Mouse (Mus musculus): Measurements from ENCODE around the gene Evpl. TPM values are rescaled to one million over a fixed set of nuclear protein-coding genes. Genes with fewer than 3 reads are reported as not detected.
A peak's percentile ranks its signal among the peaks of the same experiment; 100 is the strongest.

Gene Evpl
- polyA plus RNA-seq, 1 experiment from 2014 or later = 0.62 TPM

DNA sequence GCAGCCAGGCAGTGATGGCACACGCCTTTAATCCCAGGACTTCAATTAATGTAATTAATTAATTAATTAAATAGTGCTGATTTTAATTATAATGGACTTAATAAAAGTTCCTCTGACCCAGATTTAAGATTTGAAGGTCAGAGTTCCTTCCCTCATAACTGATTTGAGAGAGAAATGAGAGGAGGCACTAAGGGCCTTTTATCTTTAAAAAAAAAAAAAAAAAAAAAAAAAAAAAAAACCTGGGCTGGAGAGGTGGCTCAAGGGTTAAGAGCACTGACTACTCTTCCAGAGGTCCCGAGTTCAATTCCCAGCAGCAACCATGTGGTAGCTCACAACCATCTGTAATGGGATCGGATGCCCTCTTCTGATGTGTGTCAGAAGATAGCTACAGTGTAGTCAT is 29.2 kb downstream of the Evpl start:
- Histone ChIP-seq H3K9ac (no peak overlapping the region), H3K4me2 (replicated peaks) (no peak overlapping the region), H3K4me3 (replicated peaks; ENCODE audit: low read length) (no peak overlapping the region), H3K9me3 (ENCODE audit: control insufficient read depth, low read length) (no peaks in the 10 kb centered on the region), H3K4me1 (replicated peaks; ENCODE audit: control insufficient read depth, insufficient read depth, low read length) (no peaks in the 10 kb centered on the region), H3K27me3 (ENCODE audit: control insufficient read depth, insufficient read depth, low read length) (no peaks in the 10 kb centered on the region), H3K27ac (no peak overlapping the region), H3K36me3 (replicated peaks; ENCODE audit: control insufficient read depth, insufficient read depth) (peaks cover 43% of the 10 kb centered on the region)
- ATAC-seq (ENCODE audit: low FRiP score) (no peak), DNase-seq (ENCODE audit: low spot score) (no peak)
- 88% methylated on average over 3 of the region's 3 CpGs for WGBS

- DNase-seq (ENCODE audit: low spot score) (no peak), ATAC-seq (ENCODE audit: low FRiP score) (no peak)
- Histone ChIP-seq H3K27ac (no peak overlapping the region), H3K4me3 (replicated peaks; ENCODE audit: low read length) (no peak overlapping the region), H3K27me3 (ENCODE audit: control insufficient read depth, insufficient read depth, low read length) (no peaks in the 10 kb centered on the region), H3K9me3 (ENCODE audit: control insufficient read depth, low read length) (no peaks in the 10 kb centered on the region), H3K36me3 (replicated peaks; ENCODE audit: control insufficient read depth, insufficient read depth) (peaks cover 41% of the 10 kb centered on the region), H3K4me1 (replicated peaks; ENCODE audit: control insufficient read depth, insufficient read depth, low read length) (no peaks in the 10 kb centered on the region), H3K4me2 (replicated peaks) (no peak overlapping the region), H3K9ac (no peak overlapping the region)
- WGBS = 72% methylated on average over 4 of the region's 4 CpGs
These were observed 31.2 kb downstream of the Evpl start for GRCm38 (mm10) chr11:116206678-116207077.

DNA sequence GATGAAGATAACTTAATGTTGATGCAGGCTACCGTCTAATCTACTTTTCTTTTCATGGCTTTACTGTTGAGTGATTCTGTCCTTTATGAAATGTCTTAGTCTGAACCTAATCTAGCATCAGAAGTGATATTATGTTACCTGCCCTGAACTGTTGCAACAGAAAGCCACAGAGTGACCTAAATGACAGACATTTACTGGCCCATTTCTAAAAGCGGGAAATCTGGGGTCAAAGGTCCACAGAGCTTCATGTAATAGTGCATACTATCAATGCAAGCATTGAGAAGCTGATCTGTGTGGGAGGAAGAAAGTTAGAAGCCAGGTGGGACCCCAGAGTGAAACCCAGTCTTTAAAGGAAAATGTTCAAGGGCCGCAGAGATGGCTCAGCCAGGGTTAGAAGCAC is 34.7 kb downstream of the Evpl start:
- ATAC-seq (ENCODE audit: low FRiP score) = no peak
- no peaks in the 10 kb centered on the region for H3K9me3 ChIP-seq (ENCODE audit: control insufficient read depth, low read length)
- H3K36me3 ChIP-seq (replicated peaks; ENCODE audit: control insufficient read depth, insufficient read depth) = peaks cover 37% of the 10 kb centered on the region
- H3K4me3 ChIP-seq (replicated peaks; ENCODE audit: low read length) = no peak overlapping the region
- no peaks in the 10 kb centered on the region for H3K27me3 ChIP-seq (ENCODE audit: control insufficient read depth, insufficient read depth, low read length)
- 95% methylated on average over 3 of the region's 3 CpGs for whole genome bisulfite sequencing
- H3K9ac ChIP-seq = no peak overlapping the region
- no peak overlapping the region for H3K4me2 ChIP-seq (replicated peaks)
- no peak for DNase-seq (ENCODE audit: low spot score)
- H3K4me1 ChIP-seq (replicated peaks; ENCODE audit: control insufficient read depth, insufficient read depth, low read length) = 0 out of 2 replicates have a peak, but pooled peaks cover 5% of the 10 kb centered on the region
- no peak overlapping the region for H3K27ac ChIP-seq

- Histone ChIP-seq H3K4me2 (replicated peaks) (no peak overlapping the region), H3K27me3 (ENCODE audit: control insufficient read depth, insufficient read depth, low read length) (no peaks in the 10 kb centered on the region), H3K9me3 (ENCODE audit: control insufficient read depth, low read length) (no peaks in the 10 kb centered on the region), H3K4me3 (replicated peaks; ENCODE audit: low read length) (no peak overlapping the region), H3K36me3 (replicated peaks; ENCODE audit: control insufficient read depth, insufficient read depth) (peaks cover 31% of the 10 kb centered on the region), H3K9ac (no peak overlapping the region), H3K4me1 (replicated peaks; ENCODE audit: control insufficient read depth, insufficient read depth, low read length) (peaks cover 16% of the 10 kb centered on the region), H3K27ac (no peak overlapping the region)
- DNase-seq (ENCODE audit: low spot score) (no peak), ATAC-seq (ENCODE audit: low FRiP score) (no peak)
- WGBS = 91% methylated on average over 2 of the region's 2 CpGs
These were observed 36.7 kb downstream of the Evpl start for GRCm38 (mm10) chr11:116201151-116201550.

DNA sequence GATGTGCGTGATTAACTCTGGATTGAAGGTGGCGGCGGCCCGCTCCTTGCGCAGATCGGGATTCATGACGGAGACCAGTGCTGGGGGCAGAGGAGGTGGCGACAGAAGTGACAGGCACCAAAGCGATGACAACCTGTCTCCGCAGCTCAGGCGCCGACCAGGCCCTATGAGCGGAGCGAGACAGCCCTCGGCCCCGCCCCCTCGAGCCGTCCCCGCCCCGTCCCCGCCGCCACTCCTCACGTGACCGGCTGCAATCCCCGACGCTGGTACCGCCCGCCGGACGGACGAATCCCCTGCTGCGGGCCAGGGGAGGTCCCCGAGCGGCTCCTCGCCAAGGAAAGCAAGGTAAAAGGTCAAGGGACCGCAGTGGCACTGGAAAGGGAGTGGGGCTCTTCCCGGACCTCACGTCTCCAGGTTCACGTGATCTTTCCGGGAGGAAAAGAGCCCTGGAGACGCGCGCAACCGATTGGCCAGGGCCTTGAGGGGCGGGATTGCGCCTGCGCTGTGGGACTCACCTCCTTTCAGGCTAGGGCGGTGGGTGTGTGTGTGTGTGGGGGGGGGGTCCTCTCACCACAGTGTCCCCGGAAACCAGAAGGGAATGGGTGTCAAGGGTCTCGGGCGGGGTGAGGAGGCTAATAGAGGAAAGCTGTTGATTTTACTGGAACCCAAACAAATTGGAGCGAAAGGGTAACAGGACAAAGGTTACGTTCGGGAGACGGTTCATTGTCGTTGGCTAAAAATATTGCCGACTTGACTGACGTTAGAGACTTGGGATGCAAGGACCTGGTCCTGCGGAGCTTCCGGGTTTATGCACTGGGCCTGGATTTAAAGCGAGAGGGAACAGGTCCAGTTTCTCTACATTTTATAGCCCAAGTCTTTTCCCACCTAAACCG is 39.0 kb downstream of the Evpl start, which contains the start of the genes Ten1 and Acox1:
Ten1 (plus strand) TSS at position 217 of the 893 bp plus-strand sequence.
Acox1 (minus strand) TSS at position 407 of the 893 bp plus-strand sequence.
- peak within 1 kb of the TSS; percentile 60 for H3K4me3 ChIP-seq (replicated peaks; ENCODE audit: low read length)
- peaks cover 22% of the 10 kb centered on the region for H3K4me1 ChIP-seq (replicated peaks; ENCODE audit: control insufficient read depth, insufficient read depth, low read length)
- peak; percentile 97 for DNase-seq (ENCODE audit: low spot score)
- H3K9me3 ChIP-seq (ENCODE audit: control insufficient read depth, low read length) = no peaks in the 10 kb centered on the region
- no peaks in the 10 kb centered on the region for H3K27me3 ChIP-seq (ENCODE audit: control insufficient read depth, insufficient read depth, low read length)
- under 1% methylated on average over 61 of the region's 62 CpGs for whole genome bisulfite sequencing
- peak within 1 kb of the TSS; percentile 78 for H3K4me2 ChIP-seq (replicated peaks)
- peak within 1 kb of the TSS; percentile 97 for H3K27ac ChIP-seq
- peak; percentile 97 for ATAC-seq (ENCODE audit: low FRiP score)
- H3K9ac ChIP-seq = peak within 1 kb of the TSS; percentile 79
- peaks cover 23% of the 10 kb centered on the region for H3K36me3 ChIP-seq (replicated peaks; ENCODE audit: control insufficient read depth, insufficient read depth)

- Histone ChIP-seq H3K27me3 (ENCODE audit: control insufficient read depth, insufficient read depth, low read length) (no peaks in the 10 kb centered on the region), H3K36me3 (replicated peaks; ENCODE audit: control insufficient read depth, insufficient read depth) (peaks cover 21% of the 10 kb centered on the region), H3K27ac (peak overlapping the region; percentile 97), H3K9ac (peak overlapping the region; percentile 79), H3K4me1 (replicated peaks; ENCODE audit: control insufficient read depth, insufficient read depth, low read length) (peaks cover 22% of the 10 kb centered on the region), H3K4me2 (replicated peaks) (peak overlapping the region; percentile 78), H3K4me3 (replicated peaks; ENCODE audit: low read length) (peak overlapping the region; percentile 60), H3K9me3 (ENCODE audit: control insufficient read depth, low read length) (no peaks in the 10 kb centered on the region)
- ATAC-seq (ENCODE audit: low FRiP score) (no peak), DNase-seq (ENCODE audit: low spot score) (no peak)
- WGBS = 24% methylated on average over 13 of the region's 13 CpGs
These were observed 39.7 kb downstream of the Evpl start for GRCm38 (mm10) chr11:116198132-116198531.

DNA sequence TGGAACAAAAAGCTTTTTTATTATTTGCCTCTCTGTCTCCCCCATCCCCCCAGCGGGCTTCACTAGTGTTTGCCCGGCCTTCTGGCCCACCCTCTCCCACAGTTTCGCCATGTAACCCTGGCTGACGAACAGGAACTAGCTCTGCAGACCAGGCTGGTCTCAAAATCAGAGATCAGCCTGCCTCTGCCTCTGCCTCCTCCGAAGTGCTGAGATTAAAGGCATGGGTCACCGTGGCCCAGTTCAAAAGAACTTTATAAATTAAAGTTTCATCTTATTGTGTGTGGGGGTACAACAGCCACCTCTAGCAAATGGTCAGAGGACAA is 40.3 kb downstream of the Evpl start:
- Histone ChIP-seq H3K36me3 (replicated peaks; ENCODE audit: control insufficient read depth, insufficient read depth) (peaks cover 21% of the 10 kb centered on the region), H3K27ac (no peak overlapping the region), H3K4me3 (replicated peaks; ENCODE audit: low read length) (peak overlapping the region; percentile 60), H3K4me1 (replicated peaks; ENCODE audit: control insufficient read depth, insufficient read depth, low read length) (peaks cover 22% of the 10 kb centered on the region), H3K9me3 (ENCODE audit: control insufficient read depth, low read length) (no peaks in the 10 kb centered on the region), H3K9ac (no peak overlapping the region), H3K27me3 (ENCODE audit: control insufficient read depth, insufficient read depth, low read length) (no peaks in the 10 kb centered on the region), H3K4me2 (replicated peaks) (peak overlapping the region; percentile 78)
- no peak for ATAC-seq (ENCODE audit: low FRiP score)
- WGBS = 90% methylated on average over 6 of the region's 6 CpGs
- no peak for DNase-seq (ENCODE audit: low spot score)

DNA sequence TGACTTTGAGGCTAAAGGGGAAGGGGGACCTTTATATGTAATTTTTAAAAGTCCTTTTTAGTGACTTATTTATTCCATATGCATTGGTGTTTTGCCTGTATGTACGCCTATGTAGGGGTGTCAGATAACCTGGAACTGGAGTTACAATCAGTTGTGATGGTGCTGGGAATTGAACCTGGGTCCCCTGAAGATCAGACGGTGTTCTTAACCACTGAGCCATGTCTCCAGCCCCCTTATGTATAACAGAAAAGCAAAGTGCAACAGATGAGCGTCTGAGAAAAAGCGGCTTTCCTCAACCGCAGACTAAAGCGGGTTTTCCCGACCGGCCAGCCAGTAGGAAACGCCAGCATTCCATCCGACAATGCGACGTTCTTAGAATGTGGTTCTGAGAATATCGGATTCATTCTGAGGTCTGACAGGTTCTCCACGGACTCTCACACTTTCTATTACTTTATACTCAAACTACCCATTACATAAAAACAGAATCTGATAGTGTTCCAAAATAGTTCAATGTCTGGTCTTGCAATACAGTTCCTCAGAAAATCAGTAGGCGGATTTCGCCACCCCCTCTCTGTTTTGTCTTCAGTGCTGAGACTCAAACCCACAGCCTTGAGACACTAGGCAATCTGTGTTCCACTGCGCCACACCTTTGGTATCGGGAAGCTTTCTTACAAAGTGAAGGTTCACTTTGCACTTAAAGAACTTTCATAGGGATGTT is 40.9 kb downstream of the Evpl start:
- DNase-seq (ENCODE audit: low spot score) (no peak), ATAC-seq (ENCODE audit: low FRiP score) (no peak)
- Histone ChIP-seq H3K27ac (no peak overlapping the region), H3K4me3 (replicated peaks; ENCODE audit: low read length) (no peak overlapping the region), H3K36me3 (replicated peaks; ENCODE audit: control insufficient read depth, insufficient read depth) (peaks cover 21% of the 10 kb centered on the region), H3K9ac (no peak overlapping the region), H3K27me3 (ENCODE audit: control insufficient read depth, insufficient read depth, low read length) (no peaks in the 10 kb centered on the region), H3K9me3 (ENCODE audit: control insufficient read depth, low read length) (no peaks in the 10 kb centered on the region), H3K4me2 (replicated peaks) (peak overlapping the region; percentile 78), H3K4me1 (replicated peaks; ENCODE audit: control insufficient read depth, insufficient read depth, low read length) (peaks cover 22% of the 10 kb centered on the region)
- WGBS = 95% methylated on average over 18 of the region's 18 CpGs

GRCm38 (mm10) chr11:116196336-116196735 is 41.5 kb downstream of the Evpl start:
- WGBS = 97% methylated on average over 3 of the region's 3 CpGs
- H3K4me3 ChIP-seq (replicated peaks; ENCODE audit: low read length) = no peak overlapping the region
- H3K27me3 ChIP-seq (ENCODE audit: control insufficient read depth, insufficient read depth, low read length) = no peaks in the 10 kb centered on the region
- no peak for ATAC-seq (ENCODE audit: low FRiP score)
- H3K9ac ChIP-seq = no peak overlapping the region
- peaks cover 22% of the 10 kb centered on the region for H3K4me1 ChIP-seq (replicated peaks; ENCODE audit: control insufficient read depth, insufficient read depth, low read length)
- H3K9me3 ChIP-seq (ENCODE audit: control insufficient read depth, low read length) = no peaks in the 10 kb centered on the region
- DNase-seq (ENCODE audit: low spot score) = no peak
- H3K4me2 ChIP-seq (replicated peaks) = no peak overlapping the region
- H3K36me3 ChIP-seq (replicated peaks; ENCODE audit: control insufficient read depth, insufficient read depth) = peaks cover 23% of the 10 kb centered on the region
- no peak overlapping the region for H3K27ac ChIP-seq
